Mouse (Mus musculus) heart, embryonic 14.5 days (tissue): ENCODE measurements at regions not wholly inside any gene's neighbourhood (a gene's known extent, or its start where the extent isn't known, plus 50 kb on each side); places are given as distances from the start of the nearest gene placed in this dataset.

Source experiments
- ATAC-seq: fragments of 200-750 bp; cut with Nextera tagmentation; 2 replicates; pipeline ENCODE4 v1.8.0; 2017; ENCODE audit warnings: low read depth, moderate TSS enrichment; ENCODE audit not compliant: insufficient number of reproducible peaks, insufficient read depth, low FRiP score
- H3K27ac ChIP-seq, 2 experiments: fragments of 200-500 bp in 1 of 2; fragments of 300-500 bp in 1 of 2; sonication (generic) in 1 of 2; replicated peaks in 1 of 2; 2 replicates each; pipeline ENCODE4 v1.5.1; 2012 to 2014; ENCODE audit warnings: low read depth in 2 of 2, low read length in 2 of 2, control low read depth in 1 of 2, mild to moderate bottlenecking in 1 of 2, mixed read lengths in 1 of 2; ENCODE audit not compliant: control insufficient read depth in 1 of 2, insufficient read depth in 1 of 2
- H3K27me3 ChIP-seq: fragments of 300-500 bp; sonication (generic); 2 replicates; pipeline ENCODE4 v1.6.1; 2014; ENCODE audit warnings: mild to moderate bottlenecking, low read length, control low read depth; ENCODE audit not compliant: control insufficient read depth, insufficient read depth
- H3K36me3 ChIP-seq: fragments of 300-500 bp; sonication (generic); 2 replicates; pipeline ENCODE4 v1.6.1; 2014; ENCODE audit warnings: mild to moderate bottlenecking, control low read depth, low read length, mixed read lengths; ENCODE audit not compliant: control insufficient read depth, insufficient read depth
- H3K4me1 ChIP-seq, 2 experiments: fragments of 200-500 bp in 1 of 2; fragments of 300-500 bp in 1 of 2; sonication (generic) in 1 of 2; 2 replicates each; pipeline ENCODE4 v1.6.1; 2012 to 2014; ENCODE audit warnings: low read length in 2 of 2, control low read depth in 1 of 2, mixed read lengths in 1 of 2; ENCODE audit not compliant: control insufficient read depth in 2 of 2, insufficient read depth in 2 of 2
- H3K4me2 ChIP-seq: fragments of 300-500 bp; sonication (generic); 2 replicates; pipeline ENCODE4 v1.6.1; 2014; ENCODE audit warnings: mild to moderate bottlenecking, low read length
- H3K4me3 ChIP-seq, 2 experiments: fragments of 200-500 bp in 1 of 2; fragments of 300-500 bp in 1 of 2; sonication (generic) in 1 of 2; 2 replicates each; pipeline ENCODE4 v1.5.1; 2012 to 2014; ENCODE audit warnings: low read length in 2 of 2, mild to moderate bottlenecking in 2 of 2, control low read depth in 1 of 2, low read depth in 1 of 2, moderate library complexity in 1 of 2; ENCODE audit not compliant: control insufficient read depth in 1 of 2, insufficient read depth in 1 of 2
- H3K9ac ChIP-seq: fragments of 300-500 bp; sonication (generic); 2 replicates; pipeline ENCODE4 v1.6.1; 2014; ENCODE audit warnings: mild to moderate bottlenecking, low read length
- H3K9me3 ChIP-seq: fragments of 300-500 bp; sonication (generic); 2 replicates; pipeline ENCODE4 v1.6.1; 2016; ENCODE audit warnings: low read length, control low read depth; ENCODE audit not compliant: control insufficient read depth
- WGBS: fragments of 180-500 bp; shearing (Covaris S2); extraction: QIAGEN DNeasy Blood & Tissue Kit; methylation state at CpG from one replicate; pipeline ENCODE4 v1.1.7; 2014; 5-methylcytosine and 5-hydroxymethylcytosine counted together

DNA sequence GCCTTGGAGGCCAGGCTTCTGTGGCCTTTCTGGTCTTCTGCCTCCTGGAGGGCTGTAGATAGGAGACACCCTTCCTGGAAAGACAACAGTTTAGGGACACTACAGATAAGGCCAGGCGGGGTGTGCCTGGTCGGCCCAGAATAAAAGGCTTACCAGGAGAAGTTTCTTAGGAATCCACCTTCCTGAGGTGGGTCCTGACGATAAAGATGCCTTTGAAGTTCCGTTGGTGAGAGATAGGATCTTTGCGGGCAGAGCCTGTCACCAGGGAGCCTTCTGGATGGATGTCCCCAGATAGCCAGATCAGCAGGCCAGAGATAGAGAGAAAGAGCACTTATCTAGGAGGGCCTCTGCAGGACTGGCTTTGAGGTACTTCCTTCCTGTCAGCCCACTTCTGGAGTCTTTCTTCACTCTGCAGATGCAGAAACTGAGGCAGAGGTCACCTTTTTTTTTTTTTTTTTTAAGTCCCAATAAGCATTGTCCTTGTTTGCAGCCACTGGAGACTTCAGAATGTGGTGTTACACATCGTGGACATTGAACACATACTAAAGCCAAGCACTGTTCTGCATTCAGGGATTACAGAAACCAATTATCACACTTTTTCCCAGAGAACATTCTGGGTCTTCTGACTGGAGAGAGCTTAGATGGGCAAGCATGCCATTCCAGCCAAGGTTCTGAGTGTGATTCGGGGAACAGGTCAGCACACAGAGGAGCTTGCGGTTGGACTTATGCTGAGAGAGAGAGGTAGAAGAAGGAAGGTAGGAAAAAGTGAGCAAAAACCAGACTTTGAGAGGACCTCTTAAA, 1236.3 kb upstream of the A1bg start:
- ATAC-seq, result no peak
- H3K27ac ChIP-seq, result no peak overlapping the region
- no peaks in the 10 kb centered on the region for H3K36me3 ChIP-seq
- no peak overlapping the region for H3K4me2 ChIP-seq
- H3K27me3 ChIP-seq, result no peaks in the 10 kb centered on the region
- H3K4me3 ChIP-seq, result no peak overlapping the region
- H3K9ac ChIP-seq, result no peak overlapping the region
- WGBS, result 52% methylated on average over 8 of the region's 8 CpGs
- peaks cover 7 to 14% of the 10 kb centered on the region in 2 experiments; a peak in 3 of 4 replicates for H3K4me1 ChIP-seq
- H3K9me3 ChIP-seq, result no peaks in the 10 kb centered on the region

DNA sequence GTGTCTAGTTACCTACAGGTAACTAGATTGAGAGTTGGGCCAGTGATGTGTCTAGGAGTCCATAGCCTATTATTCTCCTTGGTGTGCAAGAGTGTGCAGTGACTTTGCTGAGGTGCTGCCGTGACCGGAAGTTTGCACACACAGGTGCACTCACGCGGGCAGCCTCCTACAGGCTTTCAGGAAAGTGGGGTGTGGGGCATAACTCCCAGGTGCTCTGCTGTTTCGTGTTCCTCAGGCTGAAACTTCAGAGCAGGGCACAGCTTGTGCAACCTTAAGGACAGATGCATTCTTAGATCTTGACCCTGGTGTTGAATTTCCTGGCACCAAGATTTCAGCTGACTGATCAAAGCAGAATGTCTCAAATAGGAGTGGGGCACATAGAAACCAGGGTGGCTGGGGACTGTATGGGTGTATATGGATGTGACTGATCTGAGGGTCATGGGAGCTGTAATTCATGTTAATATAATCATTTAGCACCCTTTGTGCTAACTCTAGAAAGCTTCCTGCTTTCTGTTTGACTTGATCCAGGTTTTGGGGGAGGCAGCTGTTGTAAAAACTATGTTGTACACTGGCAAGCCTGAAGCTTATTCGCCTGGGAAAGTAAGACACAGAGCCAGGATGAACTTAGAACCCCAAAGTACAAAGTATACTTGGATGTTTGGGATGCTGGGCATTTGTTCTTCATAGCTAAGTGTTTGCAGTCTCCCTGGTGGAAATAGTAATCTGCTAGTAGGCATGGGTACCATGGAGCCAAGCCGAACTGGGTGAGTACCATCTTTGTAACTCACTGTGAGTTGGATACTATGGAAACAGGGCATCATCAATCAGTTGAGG, 1234.6 kb upstream of the A1bg start:
- Histone ChIP-seq H3K4me2 (no peak overlapping the region), H3K36me3 (no peaks in the 10 kb centered on the region), H3K4me1 (peaks cover 7 to 14% of the 10 kb centered on the region in 2 experiments; a peak in 3 of 4 replicates), H3K27ac (no peak overlapping the region), H3K9ac (no peak overlapping the region), H3K9me3 (no peaks in the 10 kb centered on the region), H3K4me3 (no peak overlapping the region), H3K27me3 (no peaks in the 10 kb centered on the region)
- ATAC-seq, result no peak
- 93% methylated on average over 7 of the region's 7 CpGs for WGBS

DNA sequence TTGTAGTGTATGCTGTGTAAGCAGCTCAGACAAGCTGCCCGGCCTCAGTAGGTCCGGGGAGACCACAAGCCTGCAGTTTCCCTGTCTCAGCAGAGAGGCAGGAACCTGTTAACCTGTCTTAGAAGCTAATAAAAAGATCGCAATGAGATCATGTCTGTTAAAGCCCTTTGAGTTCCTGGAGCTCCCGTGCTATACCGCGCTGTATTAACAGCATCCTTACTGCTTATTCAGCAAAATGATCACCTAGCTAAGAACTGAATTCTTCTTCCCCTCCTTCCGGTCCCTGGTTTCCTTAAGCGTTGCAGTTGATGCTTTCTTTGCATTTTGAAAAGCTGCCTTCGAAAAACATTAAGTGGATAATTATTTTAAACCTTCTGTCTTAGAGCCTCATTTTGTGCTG, 1230.4 kb upstream of the A1bg start:
- WGBS, result 84% methylated on average over 9 of the region's 9 CpGs
- Histone ChIP-seq H3K4me1 (no peaks in the 10 kb centered on the region), H3K36me3 (no peaks in the 10 kb centered on the region), H3K9me3 (no peaks in the 10 kb centered on the region), H3K27ac (no peak overlapping the region), H3K4me2 (no peak overlapping the region), H3K27me3 (no peaks in the 10 kb centered on the region), H3K9ac (no peak overlapping the region), H3K4me3 (no peak overlapping the region)
- ATAC-seq, result no peak

GRCm38 (mm10) chr15:62152133-62152532, 1229.3 kb upstream of the A1bg start:
- no peaks in the 10 kb centered on the region for H3K36me3 ChIP-seq
- no peak overlapping the region for H3K27ac ChIP-seq
- H3K27me3 ChIP-seq, result no peaks in the 10 kb centered on the region
- WGBS, result 89% methylated on average over 2 of the region's 2 CpGs
- H3K4me1 ChIP-seq, result peaks cover 0 to 4% of the 10 kb centered on the region in 2 experiments; a peak in 3 of 4 replicates
- no peak for ATAC-seq
- no peaks in the 10 kb centered on the region for H3K9me3 ChIP-seq
- H3K4me3 ChIP-seq, result no peak overlapping the region
- no peak overlapping the region for H3K9ac ChIP-seq
- no peak overlapping the region for H3K4me2 ChIP-seq

DNA sequence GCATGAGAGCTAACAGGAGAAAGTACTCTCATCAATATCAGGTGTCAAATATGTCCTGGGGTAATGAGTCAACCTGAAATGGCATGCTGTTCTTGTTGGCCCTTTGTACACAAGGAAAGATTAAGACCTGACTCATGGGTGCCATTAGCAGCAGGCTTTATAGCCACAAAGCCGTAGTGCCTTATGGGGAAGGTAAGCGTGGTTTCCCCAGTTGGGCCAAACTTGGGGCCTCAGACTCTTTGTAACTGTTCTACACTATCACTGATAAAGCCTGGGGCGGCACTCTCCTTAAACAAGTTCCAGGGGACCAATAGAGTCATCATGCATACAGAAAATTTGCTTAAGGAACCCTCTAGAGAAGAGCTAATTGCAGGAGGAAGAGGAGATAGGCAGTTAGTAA, 1228.9 kb upstream of the A1bg start:
- Histone ChIP-seq H3K4me2 (no peak overlapping the region), H3K36me3 (no peaks in the 10 kb centered on the region), H3K27ac (no peak overlapping the region), H3K4me3 (no peak overlapping the region), H3K4me1 (peaks cover 0 to 4% of the 10 kb centered on the region in 2 experiments; a peak in 3 of 4 replicates), H3K9me3 (no peaks in the 10 kb centered on the region), H3K27me3 (no peaks in the 10 kb centered on the region), H3K9ac (no peak overlapping the region)
- WGBS, result 89% methylated on average over 3 of the region's 3 CpGs
- ATAC-seq, result no peak

DNA sequence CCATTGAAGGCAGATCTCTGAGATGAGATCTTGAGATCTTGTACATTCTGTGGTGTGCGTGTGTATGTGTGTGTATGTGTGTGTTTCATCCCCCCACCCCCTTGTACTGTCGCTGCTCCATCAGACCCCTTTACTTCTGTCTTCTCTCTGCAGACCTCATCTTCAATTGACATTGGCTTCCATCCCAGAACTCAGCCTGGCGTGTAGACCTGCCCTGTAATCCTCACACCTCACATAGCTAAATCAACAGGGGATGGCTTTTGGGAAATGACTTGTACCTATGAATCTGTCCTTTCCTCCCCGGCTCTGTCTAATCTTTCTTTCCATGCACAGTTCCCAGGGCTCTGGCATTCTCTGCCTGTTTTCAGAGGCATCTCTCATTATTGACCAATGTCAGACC, 1227.5 kb upstream of the A1bg start:
- Histone ChIP-seq H3K9ac (no peak overlapping the region), H3K4me3 (no peak overlapping the region), H3K27me3 (no peaks in the 10 kb centered on the region), H3K4me2 (no peak overlapping the region), H3K27ac (no peak overlapping the region), H3K36me3 (no peaks in the 10 kb centered on the region), H3K4me1 (peaks cover 0 to 4% of the 10 kb centered on the region in 2 experiments; a peak in 3 of 4 replicates), H3K9me3 (no peaks in the 10 kb centered on the region)
- ATAC-seq, result no peak
- 65% methylated on average over 4 of the region's 4 CpGs for WGBS

DNA sequence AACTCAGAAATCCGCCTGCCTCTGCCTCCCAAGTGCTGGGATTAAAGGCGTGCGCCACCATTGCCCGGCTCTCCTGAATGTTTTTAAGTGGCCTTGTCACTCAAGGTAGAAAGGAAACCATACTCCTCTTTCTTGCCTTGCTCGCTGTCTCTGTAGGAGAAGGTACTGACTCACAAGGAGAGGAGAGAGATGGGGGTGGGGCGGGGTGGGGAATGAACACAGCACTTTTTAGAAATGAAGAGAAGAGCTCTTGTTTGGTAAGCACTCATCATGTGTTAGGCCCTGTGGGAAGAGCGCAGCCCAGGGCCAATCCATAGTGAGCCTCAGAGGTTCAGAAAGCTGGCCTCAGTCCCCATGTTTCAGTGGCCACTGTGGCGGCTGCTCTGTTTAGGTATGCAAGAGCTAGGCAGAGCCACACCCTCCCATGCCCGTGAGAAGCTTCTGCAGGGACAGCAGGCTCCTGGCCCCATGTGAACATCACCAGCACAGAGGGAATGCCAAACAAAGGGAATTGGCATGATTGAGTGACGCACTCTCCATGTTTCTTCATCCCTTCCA, 1225.9 kb upstream of the A1bg start:
- ATAC-seq, result no peak
- Histone ChIP-seq H3K36me3 (no peaks in the 10 kb centered on the region), H3K27ac (no peak overlapping the region), H3K27me3 (no peaks in the 10 kb centered on the region), H3K4me3 (no peak overlapping the region), H3K4me1 (peaks cover 0 to 4% of the 10 kb centered on the region in 2 experiments; a peak in 3 of 4 replicates), H3K9ac (no peak overlapping the region), H3K9me3 (no peaks in the 10 kb centered on the region), H3K4me2 (no peak overlapping the region)
- WGBS, result 82% methylated on average over 10 of the region's 10 CpGs
